Mouse (Mus musculus) G1E (cell line): ENCODE data around the gene Sag. TPM values are rescaled to one million over a fixed set of nuclear protein-coding genes. Genes with fewer than 3 reads are reported as not detected.

Source experiments
- ATAC-seq: 2 replicates; pipeline ENCODE4 v1.8.0; 2016; ENCODE audit warnings: mild to moderate bottlenecking; ENCODE audit not compliant: insufficient number of reproducible peaks, poor library complexity, low FRiP score, severe bottlenecking; ENCODE audit errors: extremely low read depth
- DNase-seq: peaks from one replicate; pipeline ENCODE4 v3.0.0; 2012; ENCODE audit warnings: low spot score
- H3K27me3 ChIP-seq: 2 replicates; pipeline ENCODE4 v1.6.1; 2012; ENCODE audit warnings: mild to moderate bottlenecking, low read length, inconsistent platforms; ENCODE audit not compliant: insufficient read depth
- H3K36me3 ChIP-seq: replicated peaks from 2 replicates; pipeline ENCODE3; 2012; ENCODE audit warnings: mild to moderate bottlenecking, inconsistent platforms
- H3K4me1 ChIP-seq: 2 replicates; pipeline ENCODE4 v1.6.1; 2012; ENCODE audit warnings: low read depth, low read length, inconsistent platforms, mixed read lengths; ENCODE audit not compliant: insufficient read depth
- H3K4me3 ChIP-seq: 2 replicates; pipeline ENCODE4 v1.5.1; 2012; ENCODE audit warnings: low read depth, mild to moderate bottlenecking, inconsistent platforms, low read length, moderate library complexity, mixed read lengths
- H3K9me3 ChIP-seq: replicated peaks from 2 replicates; pipeline ENCODE4 v1.6.1; 2012; ENCODE audit warnings: inconsistent platforms
- CTCF ChIP-seq: IDR thresholded peaks from 2 replicates; pipeline ENCODE4 v1.5.1; 2012; ENCODE audit warnings: low read depth, low read length, inconsistent platforms, mixed read lengths
- GATA1 ChIP-seq: IDR thresholded peaks from 2 replicates; pipeline ENCODE4 v1.6.1; 2012; ENCODE audit warnings: borderline replicate concordance, low read length, inconsistent platforms, mixed read lengths
- GATA2 ChIP-seq: IDR thresholded peaks from 2 replicates; pipeline ENCODE4 v1.6.1; 2012; ENCODE audit warnings: low read depth, low read length, inconsistent platforms, borderline replicate concordance
- POLR2AphosphoS5 ChIP-seq: IDR thresholded peaks from 2 replicates; pipeline ENCODE4 v1.6.1; 2012; ENCODE audit warnings: low read depth, low read length, inconsistent platforms; ENCODE audit not compliant: insufficient replicate concordance
- TAL1 ChIP-seq: conservative IDR thresholded peaks from 2 replicates; pipeline ENCODE4 v1.6.1; 2012; ENCODE audit warnings: low read depth, low read length, inconsistent platforms, mixed read lengths
- polyA plus RNA-seq: library from polyadenylated mRNA; stranded (reverse); fragments of >175 nt; gene quantifications from 2 replicates; pipeline ENCODE4 v1.2.3, GENCODE M21; 2012
- total RNA-seq, 2 experiments: library from RNA; stranded (forward) in 1 of 2; stranded (reverse) in 1 of 2; fragments of 200-1000 nt in 1 of 2; fragments of >200 nt in 1 of 2; fragmentation: Nextera tagmentation in 1 of 2; gene quantifications; 2 replicates each; pipeline ENCODE4 v1.2.3; 2014 to 2017

The Sag gene
- total and polyA plus RNA-seq, 3 experiments = 0.82 TPM; not detected in 2

- ATAC-seq (no peak), DNase-seq (no peak)
- H3K36me3 ChIP-seq = no peaks in the 10 kb centered on the region
- H3K4me1 ChIP-seq = peaks cover 39% of the 10 kb centered on the region
- H3K9me3 ChIP-seq = no peaks in the 10 kb centered on the region
- TF ChIP-seq POLR2AphosphoS5 (no peak), GATA1 (no peak), GATA2 (no peak), TAL1 (no peak), CTCF (no peak)
- H3K27me3 ChIP-seq = peaks cover 47% of the 10 kb centered on the region
- no peak overlapping the region for H3K4me3 ChIP-seq
Observed at GRCm38 (mm10) chr1:87848237-87848996, 44.9 kb downstream of the Sag start.

GRCm38 (mm10) chr1:87849278-87849677 is 45.8 kb downstream of the Sag start:
- Histone ChIP-seq H3K27me3 (peaks cover 44% of the 10 kb centered on the region), H3K36me3 (no peaks in the 10 kb centered on the region), H3K4me3 (no peak overlapping the region), H3K9me3 (no peaks in the 10 kb centered on the region), H3K4me1 (peaks cover 46% of the 10 kb centered on the region)
- no peak for DNase-seq
- TF ChIP-seq GATA1 (no peak), POLR2AphosphoS5 (no peak), GATA2 (no peak), CTCF (no peak), TAL1 (no peak)
- no peak for ATAC-seq

GRCm38 (mm10) chr1:87851344-87851743 is 47.9 kb downstream of the Sag start:
- Histone ChIP-seq H3K4me1 (peaks cover 63% of the 10 kb centered on the region), H3K27me3 (peaks cover 29% of the 10 kb centered on the region), H3K36me3 (peaks cover 7% of the 10 kb centered on the region), H3K9me3 (no peaks in the 10 kb centered on the region), H3K4me3 (no peak overlapping the region)
- ATAC-seq (no peak), DNase-seq (no peak)
- TF ChIP-seq POLR2AphosphoS5 = no peak
- TF ChIP-seq CTCF = no peak
- no peak for TF ChIP-seq GATA2
- no peak for TF ChIP-seq GATA1
- TF ChIP-seq TAL1 = no peak

GRCm38 (mm10) chr1:87852081-87852790 is 48.8 kb downstream of the Sag start:
- ATAC-seq (no peak), DNase-seq (no peak)
- H3K36me3 ChIP-seq = peaks cover 7% of the 10 kb centered on the region
- peaks cover 23% of the 10 kb centered on the region for H3K27me3 ChIP-seq
- H3K4me1 ChIP-seq = peaks cover 65% of the 10 kb centered on the region
- no peak for TF ChIP-seq GATA2
- TF ChIP-seq GATA1 = no peak
- no peak for TF ChIP-seq POLR2AphosphoS5
- TF ChIP-seq CTCF = no peak
- TF ChIP-seq TAL1 = no peak
- no peaks in the 10 kb centered on the region for H3K9me3 ChIP-seq
- no peak overlapping the region; the same call in 1 of the 2 replicates for H3K4me3 ChIP-seq

- peak; percentile 90 for DNase-seq
- H3K4me3 ChIP-seq = peak within 1 kb of the TSS; percentile 81
- ATAC-seq = peak; percentile 66
- peaks cover 20% of the 10 kb centered on the region for H3K27me3 ChIP-seq
- H3K36me3 ChIP-seq = peaks cover 12% of the 10 kb centered on the region
- no peak for TF ChIP-seq CTCF
- no peak for TF ChIP-seq TAL1
- TF ChIP-seq GATA1 = no peak
- TF ChIP-seq GATA2 = no peak
- TF ChIP-seq POLR2AphosphoS5 = no peak
- H3K9me3 ChIP-seq = no peaks in the 10 kb centered on the region
- H3K4me1 ChIP-seq = peaks cover 60% of the 10 kb centered on the region
Observed at GRCm38 (mm10) chr1:87852892-87853600, 49.6 kb downstream of the Sag start, which contains the start of gene Dgkd. Gene Dgkd (plus strand): TSS chr1:87853287.
